Mouse (Mus musculus) ovary, adult 18-20 months (tissue): Measurements from ENCODE around the gene Prss3.
"Not testable (repeated sequence)": the region's sequence is repeated elsewhere in the genome, so short reads cannot be mapped to it uniquely, and the experiment has no call there.

Source experiments
- DNase-seq: peaks from one replicate; pipeline ENCODE4 v3.0.0; 2022; ENCODE audit warnings: low spot score, mixed read lengths

Prss3 gene

GRCm38 (mm10) chr6:41377578-41377977 lies at the start of gene Prss3:
Gene Prss3 (minus strand): TSS chr6:41377678.
- DNase-seq = not testable (repeated sequence)

GRCm38 (mm10) chr6:41392056-41392455 lies 14.6 kb upstream of the Prss3 start, which contains the start of gene Gm5771:
Gene Gm5771 (plus strand): TSS chr6:41392356.
- DNase-seq = not testable (repeated sequence)

- not testable (repeated sequence) for DNase-seq
These were observed 14.2 kb upstream of the Prss3 start for GRCm38 (mm10) chr6:41391640-41392039.

GRCm38 (mm10) chr6:41386781-41387180 lies 9.3 kb upstream of the Prss3 start:
- DNase-seq = no peak

- DNase-seq = not testable (repeated sequence)
These were observed 3.7 kb downstream of the Prss3 start for GRCm38 (mm10) chr6:41373772-41374171.

GRCm38 (mm10) chr6:41353932-41354331 lies 23.5 kb downstream of the Prss3 start, which contains the start of gene Try10:
Gene Try10 (plus strand): TSS chr6:41354105.
- no peak for DNase-seq
